Mouse (Mus musculus) CD8-positive naive resting alpha-beta T cell, adult 2 months (primary cell): ENCODE measurements around the gene Cops3.

Source experiments
- DNase-seq, 2 experiments: peaks; one replicate each; pipeline ENCODE4 v3.0.0; 2022; ENCODE audit warnings: low read depth in 2 of 2, low spot score in 2 of 2

The Cops3 gene

DNA sequence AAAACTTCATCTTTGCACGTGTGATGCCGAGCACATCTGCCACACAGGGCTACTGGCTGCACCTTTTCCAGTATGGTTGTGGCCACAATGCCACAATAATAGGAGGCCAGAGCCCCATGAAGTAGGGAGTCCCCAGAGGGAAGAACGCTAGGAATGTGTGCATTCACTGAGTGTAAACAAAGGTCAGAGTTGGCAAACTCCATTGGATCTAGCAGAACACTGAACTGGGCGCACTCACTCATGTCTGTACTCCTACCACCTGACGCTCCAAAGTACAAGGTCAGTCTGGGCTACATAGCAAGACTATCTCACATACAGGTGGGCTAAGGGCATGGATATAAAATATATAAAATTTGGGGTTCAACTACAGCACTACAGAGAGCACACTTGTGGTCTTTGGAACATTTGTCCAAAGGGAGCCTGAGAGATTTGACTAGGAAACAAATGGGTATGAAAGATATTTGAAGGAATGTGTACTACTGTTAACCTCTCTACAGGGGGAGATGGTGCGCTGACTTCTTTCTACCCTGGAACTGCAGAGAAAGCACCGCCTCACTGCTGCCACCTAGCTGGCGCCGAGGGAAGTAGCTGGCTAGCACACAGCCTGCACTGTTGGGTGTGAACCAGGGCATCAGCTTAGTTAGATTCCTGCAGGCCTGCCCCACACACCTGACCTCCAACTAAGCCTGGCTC, 61.3 kb downstream of the Cops3 start:
- DNase-seq: peak; percentile 60 to 66

DNA sequence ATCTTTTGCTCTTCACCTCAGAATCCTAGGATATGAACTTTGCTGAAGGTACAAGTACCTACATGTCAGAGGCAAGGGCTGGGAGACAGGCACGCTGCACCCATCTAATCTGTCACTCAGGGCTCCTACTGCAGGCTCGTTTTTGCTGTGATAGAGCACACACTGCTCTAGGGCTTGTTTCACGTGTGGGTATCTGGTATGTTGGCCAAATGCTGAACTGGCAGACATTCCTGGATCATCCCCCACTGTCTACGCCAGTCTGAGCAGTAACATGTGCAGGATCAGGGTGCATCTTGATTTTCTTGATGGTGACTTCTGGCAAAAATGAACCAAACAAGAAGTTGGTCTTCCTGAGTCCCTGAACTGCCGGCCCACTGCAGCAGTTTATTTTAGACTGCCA, 62.4 kb downstream of the Cops3 start:
- DNase-seq: no peak

DNA sequence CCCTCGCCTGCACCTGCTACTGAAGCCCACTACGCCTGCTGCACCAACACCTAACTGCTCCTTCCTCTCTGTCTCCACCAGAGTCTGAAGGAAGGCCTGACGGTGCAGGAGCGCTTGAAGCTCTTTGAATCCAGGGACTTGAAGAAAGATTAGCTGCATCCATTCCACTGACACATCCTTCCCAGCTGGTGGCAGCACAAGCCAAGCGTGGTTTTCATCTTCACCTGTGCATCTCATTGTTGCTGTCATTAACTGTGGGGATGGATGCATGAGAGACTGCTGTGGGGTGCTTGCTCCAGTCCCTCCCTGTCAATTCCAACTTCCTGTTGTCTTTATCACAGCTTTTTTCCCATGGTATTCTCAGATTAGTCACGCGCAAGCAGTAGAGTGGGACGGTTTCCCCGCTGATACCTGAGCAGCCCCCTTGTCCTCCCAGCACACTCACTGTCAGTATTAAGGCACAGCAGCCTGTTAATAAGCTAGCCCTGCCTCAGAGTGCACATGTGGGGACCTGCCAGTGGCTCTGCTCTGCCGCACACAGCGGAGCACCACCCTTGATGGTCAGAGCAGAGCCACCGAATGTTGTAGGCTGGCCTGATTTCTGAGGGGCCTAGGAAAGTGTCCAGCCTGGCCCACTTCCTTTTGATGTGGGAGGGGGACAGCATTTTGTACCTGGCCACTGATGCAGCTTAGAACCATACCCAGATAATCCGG, 64.0 kb downstream of the Cops3 start:
- no peak for DNase-seq

DNA sequence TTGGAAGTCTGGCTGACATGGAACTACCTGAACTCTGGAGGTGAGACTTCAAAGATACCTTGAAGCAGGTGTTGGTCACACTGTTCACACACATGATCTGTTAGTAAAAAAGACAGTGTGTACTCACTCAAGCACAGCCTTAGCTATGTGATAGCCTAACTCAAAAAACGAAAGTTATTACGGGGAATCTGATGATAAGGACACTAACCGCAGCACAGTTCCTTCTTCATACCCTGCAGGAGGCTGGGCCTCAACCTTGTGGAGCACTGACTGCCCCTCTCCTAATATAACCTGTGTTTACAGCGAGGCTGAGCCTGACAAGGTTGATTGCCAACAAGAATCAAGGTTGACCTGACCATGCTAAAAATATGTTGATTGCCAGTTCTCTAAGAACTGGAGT, 65.1 kb downstream of the Cops3 start:
- no peak for DNase-seq

DNA sequence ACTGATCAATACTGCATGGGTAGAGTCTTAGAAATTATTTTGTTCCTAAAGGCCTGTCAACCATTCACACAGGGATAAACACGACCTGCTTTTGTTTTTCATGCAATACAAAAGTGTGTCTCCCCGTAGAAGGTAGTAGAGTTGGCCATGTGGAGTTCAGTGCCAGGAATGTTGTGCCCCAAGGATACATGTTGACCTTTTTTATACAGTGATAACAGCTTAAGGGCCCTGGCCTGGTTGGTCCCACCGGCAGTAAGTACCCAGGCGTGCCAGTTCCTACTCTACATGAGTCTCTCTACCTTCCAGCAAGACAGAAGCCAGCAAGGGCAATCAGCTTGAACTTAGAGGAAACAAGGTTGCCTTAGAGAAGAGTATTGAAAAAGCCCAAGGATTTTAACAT, 66.7 kb downstream of the Cops3 start:
- no peak for DNase-seq

DNA sequence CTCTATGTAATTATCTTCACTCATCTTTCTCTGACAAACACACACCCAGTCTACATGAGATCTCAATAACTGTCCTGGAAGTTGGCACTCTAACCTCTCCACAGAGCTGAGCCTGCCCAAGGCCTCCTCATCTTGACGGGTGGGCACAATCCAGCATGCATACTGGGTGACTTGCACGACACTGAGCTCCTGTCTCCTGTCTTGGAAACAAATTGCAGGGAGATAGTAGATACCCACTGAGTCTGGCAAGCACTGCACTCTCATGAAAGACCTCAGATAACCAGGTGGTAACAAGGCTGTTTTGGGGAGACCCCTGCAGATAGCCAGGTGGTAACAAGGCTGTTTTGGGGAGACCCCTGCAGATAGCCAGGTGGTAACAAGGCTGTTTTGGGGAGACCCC, 67.3 kb downstream of the Cops3 start:
- DNase-seq: no peak

DNA sequence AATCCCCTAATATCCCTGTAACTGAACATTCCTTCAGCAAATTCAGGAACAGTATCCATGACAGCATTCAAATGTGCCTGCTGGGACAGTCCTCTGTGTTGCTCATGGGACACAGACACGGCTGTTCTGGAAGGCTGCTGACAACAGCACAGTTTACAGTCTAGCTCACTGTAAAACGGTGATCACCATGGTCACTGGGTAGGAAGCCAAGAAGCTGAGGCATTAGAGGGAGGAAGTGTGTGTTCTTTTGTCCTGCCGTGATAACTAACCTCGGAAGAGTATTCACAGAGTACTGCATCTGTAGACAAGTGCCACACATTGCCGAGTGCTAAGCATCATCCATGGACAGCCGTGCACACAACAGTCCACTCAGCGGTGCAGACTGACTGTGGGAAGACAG, 68.9 kb downstream of the Cops3 start:
- DNase-seq: no peak

DNA sequence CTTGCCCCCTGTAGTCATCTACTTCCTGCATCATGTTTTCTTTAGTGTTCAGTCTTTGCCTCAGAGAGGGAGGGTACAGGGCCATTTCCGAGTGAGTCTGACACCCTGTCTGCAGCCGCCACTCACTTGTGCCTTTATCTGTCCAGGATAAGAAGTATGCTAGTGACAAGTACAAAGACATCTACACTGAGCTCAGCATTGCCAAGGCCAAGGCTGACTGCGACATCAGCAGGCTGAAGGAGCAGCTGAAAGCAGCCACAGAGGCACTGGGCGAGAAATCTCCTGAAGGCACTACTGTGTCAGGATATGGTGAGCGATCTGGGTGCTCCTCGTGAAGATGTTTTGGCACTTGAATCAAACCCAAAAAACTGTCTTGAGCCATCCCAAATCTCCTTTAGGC, 69.9 kb downstream of the Cops3 start:
- DNase-seq: no peak

DNA sequence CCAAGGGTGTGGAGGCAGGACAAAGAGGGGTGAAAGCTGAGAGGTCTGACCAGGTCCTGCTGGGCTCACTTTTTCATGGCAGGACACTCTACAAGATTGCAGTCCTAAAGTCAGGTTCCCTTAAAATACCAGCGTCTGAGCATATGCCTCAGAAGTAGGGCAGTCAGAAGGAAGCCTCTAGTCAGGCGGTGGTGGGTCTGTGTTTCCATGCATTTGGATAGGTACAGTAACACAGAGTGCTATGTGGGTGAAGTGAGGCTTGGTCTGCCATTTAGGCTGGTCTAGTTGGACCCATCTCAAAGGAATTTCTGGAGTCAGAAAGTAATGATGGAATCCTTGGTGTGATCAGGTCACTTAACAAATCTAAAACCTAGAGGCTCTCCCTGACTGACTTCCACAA, 70.3 kb downstream of the Cops3 start:
- DNase-seq: no peak
